In the genomic region with DNA sequence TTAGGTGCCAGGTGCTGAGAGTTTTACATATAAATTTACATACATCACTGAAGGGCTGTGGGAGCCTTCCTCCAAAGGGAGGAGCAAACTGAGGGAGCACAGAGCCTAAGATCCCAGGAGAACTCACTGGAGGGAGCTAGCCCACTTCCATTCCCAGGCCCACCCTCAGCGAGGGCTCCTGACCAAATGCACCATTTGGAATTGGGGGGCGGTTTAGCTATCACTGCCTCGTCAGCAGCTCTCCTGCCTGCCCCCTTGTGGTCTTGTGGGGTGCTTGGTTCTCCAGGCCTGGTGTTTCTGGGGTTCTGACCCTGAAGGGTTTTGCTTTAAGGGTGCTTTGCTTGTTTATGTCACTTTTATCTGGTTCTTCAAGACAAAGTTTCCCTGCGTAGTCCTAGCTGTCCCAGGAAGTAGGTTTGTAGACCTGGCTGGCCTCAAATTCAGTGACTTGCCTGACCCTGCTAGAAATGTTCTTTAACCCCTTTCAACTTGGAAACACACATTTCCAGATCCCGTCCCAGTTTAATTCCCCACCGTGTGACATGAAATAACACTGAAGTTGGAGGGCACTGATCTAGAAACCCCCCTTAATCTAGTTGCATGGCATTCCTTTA, we compare ENCODE assay signal across 8 mouse cellular contexts.
A peak's percentile ranks its signal among the peaks of the same experiment; 100 is the strongest.
DNase-seq lines count a peak whose midpoint lies in the region; ATAC-seq and TF ChIP-seq lines count a peak whose summit lies in the region.
"Had no signal": no experiment of that assay in that cellular context is flagged by ENCODE, and none has a peak within 500 bp of the region (broad histone marks: within the 10 kb centered on the region; RNA-seq: fewer than 3 reads in every experiment).

No protein-coding gene starts in this region.

- no peak overlapping the region for H3K4me3 ChIP-seq in kidney, embryonic 15.5 days (replicated peaks)
- no peak overlapping the region for H3K4me3 ChIP-seq in G1E (ENCODE audit: low read depth, low read length)
- no peak overlapping the region for H3K4me3 ChIP-seq in bone marrow macrophage, adult 2 months (ENCODE audit: insufficient read depth, low read length)
- no peak overlapping the region for H3K4me3 ChIP-seq in lung, postnatal 0 days (ENCODE audit: low read depth, low read length)
- H3K4me3 ChIP-seq: heart, embryonic 13.5 days had no signal

- H3K4me2 ChIP-seq in kidney, embryonic 15.5 days: no peak overlapping the region
- H3K4me2 ChIP-seq in lung, postnatal 0 days (replicated peaks; ENCODE audit: low read depth, low read length): no peak overlapping the region
- H3K4me2 ChIP-seq: heart, embryonic 13.5 days had no signal

- 44% methylated on average over 6 of the region's 6 CpGs for WGBS in kidney, embryonic 15.5 days
- WGBS in lung, postnatal 0 days: 49% methylated on average over 6 of the region's 6 CpGs

- H3K27ac ChIP-seq in kidney, embryonic 15.5 days: no peak overlapping the region
- no peak overlapping the region for H3K27ac ChIP-seq in bone marrow macrophage, adult 2 months (ENCODE audit: insufficient read depth, low read depth, low read length)
- H3K27ac ChIP-seq in lung, postnatal 0 days (ENCODE audit: low read length): no peak overlapping the region
- H3K27ac ChIP-seq: heart, embryonic 13.5 days had no signal

- TF ChIP-seq EP300 in lung, postnatal 0 days (IDR thresholded peaks at IDR 0.05): no peak

- no peak for TF ChIP-seq POLR2A in bone marrow macrophage, adult 2 months (IDR thresholded peaks at IDR 0.05; ENCODE audit: borderline replicate concordance, low read depth, low read length)

- ATAC-seq in kidney, embryonic 15.5 days (replicated peaks; ENCODE audit: low FRiP score): no peak
- ATAC-seq in G1E (ENCODE audit: extremely low read depth, insufficient number of reproducible peaks, low FRiP score, poor library complexity, severe bottlenecking): no peak
- no peak for ATAC-seq in lung, postnatal 0 days

- H3K9ac ChIP-seq in kidney, embryonic 15.5 days: no peak overlapping the region
- H3K9ac ChIP-seq in lung, postnatal 0 days (replicated peaks; ENCODE audit: low read depth): no peak overlapping the region
- H3K9ac ChIP-seq: heart, embryonic 13.5 days had no signal

- TF ChIP-seq CTCF in G1E (IDR thresholded peaks at IDR 0.05; ENCODE audit: low read depth, low read length): no peak
- peak; percentile 46 for TF ChIP-seq CTCF in bone marrow macrophage, adult 2 months (IDR thresholded peaks at IDR 0.05; ENCODE audit: low read depth, low read length)
- peak; percentile 66 for TF ChIP-seq CTCF in lung, postnatal 0 days (IDR thresholded peaks at IDR 0.05)

- no peaks in the 10 kb centered on the region for H3K27me3 ChIP-seq in kidney, embryonic 15.5 days
- peaks cover 40% of the 10 kb centered on the region for H3K27me3 ChIP-seq in G1E (ENCODE audit: insufficient read depth, low read length)
- H3K27me3 ChIP-seq in lung, postnatal 0 days (replicated peaks; ENCODE audit: insufficient read depth, low read length): no peaks in the 10 kb centered on the region
- H3K27me3 ChIP-seq: heart, embryonic 13.5 days had no signal

- no peaks in the 10 kb centered on the region for H3K36me3 ChIP-seq in kidney, embryonic 15.5 days
- no peaks in the 10 kb centered on the region for H3K36me3 ChIP-seq in G1E (replicated peaks)
- no peaks in the 10 kb centered on the region for H3K36me3 ChIP-seq in lung, postnatal 0 days (ENCODE audit: insufficient read depth, low read length)
- H3K36me3 ChIP-seq: heart, embryonic 13.5 days had no signal

- peak; percentile 62 for DNase-seq in kidney, postnatal 10 days
- DNase-seq in G1E (ENCODE audit: low spot score) (peak; percentile 43), adipocyte (ENCODE audit: low spot score) (no peak)
- DNase-seq in lung, postnatal 0 days (ENCODE audit: low spot score): no peak
- no peak for DNase-seq in frontal cortex, postnatal 14 days (ENCODE audit: low spot score in 2 of 2)

- peaks cover 72% of the 10 kb centered on the region for H3K4me1 ChIP-seq in kidney, embryonic 15.5 days
- H3K4me1 ChIP-seq in G1E (ENCODE audit: insufficient read depth, low read depth, low read length): no peaks in the 10 kb centered on the region; the same call in 1 of the 2 replicates
- peaks cover 11% of the 10 kb centered on the region for H3K4me1 ChIP-seq in bone marrow macrophage, adult 2 months (ENCODE audit: control insufficient read depth, insufficient read depth, low read length)
- peaks cover 3% of the 10 kb centered on the region; the same call in 1 of the 2 replicates for H3K4me1 ChIP-seq in lung, postnatal 0 days (ENCODE audit: insufficient read depth, low read depth, low read length)

- no peaks in the 10 kb centered on the region for H3K9me3 ChIP-seq in kidney, embryonic 15.5 days (replicated peaks)
- H3K9me3 ChIP-seq in G1E (replicated peaks): no peaks in the 10 kb centered on the region
- no peaks in the 10 kb centered on the region for H3K9me3 ChIP-seq in lung, postnatal 0 days (ENCODE audit: low read length)
- H3K9me3 ChIP-seq: heart, embryonic 13.5 days had no signal

Comparison
In these comparisons a context has a peak if more than half of its experiments do, and no peak if none do; other contexts are left out.
1. DNase-seq: peak in kidney, postnatal 10 days (single experiment) and G1E (single experiment); none in lung, postnatal 0 days (single experiment), adipocyte (single experiment) and frontal cortex, postnatal 14 days (0 of 2).